Mouse (Mus musculus) skeletal muscle tissue, adult 2 months (tissue): ENCODE results near the gene Myo1f.

Experiments
- DNase-seq: peaks from one replicate; pipeline ENCODE4 v3.0.0-alpha.2; 2012; ENCODE audit warnings: low read depth, low spot score

Gene Myo1f

DNA sequence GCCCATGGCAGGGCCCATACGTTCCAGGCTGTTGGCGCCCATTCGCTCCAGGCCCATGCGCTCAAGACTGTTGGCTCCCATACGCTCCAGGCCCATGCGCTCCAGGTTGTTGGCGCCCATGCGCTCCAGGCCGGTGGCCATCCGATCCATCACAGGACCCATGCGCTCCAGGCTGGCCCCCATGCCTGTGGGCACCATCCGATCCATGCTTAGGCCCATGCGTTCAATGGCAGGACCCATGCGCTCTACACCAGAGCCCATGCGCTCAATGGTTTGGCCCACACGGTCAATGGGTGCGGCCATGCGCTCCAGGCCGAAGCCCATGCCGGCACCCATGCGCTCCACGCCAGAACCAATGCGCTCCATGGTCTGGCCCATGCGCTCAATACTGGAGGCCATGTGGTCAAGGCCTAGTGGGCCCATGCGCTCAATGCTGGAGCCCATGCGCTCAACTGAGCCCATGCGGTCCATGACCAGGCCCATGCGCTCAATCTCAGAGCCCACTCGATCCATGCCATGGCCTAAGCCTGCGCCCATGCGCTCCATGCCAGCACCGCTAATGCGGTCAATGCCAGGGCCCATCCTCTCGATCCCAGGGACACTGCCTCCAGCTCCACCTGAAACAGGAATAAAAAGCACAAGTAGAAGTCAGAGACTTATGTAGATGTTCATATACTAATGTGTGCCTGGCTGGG lies 94.4 kb downstream of the Myo1f start:
- no peak for DNase-seq
